Mouse (Mus musculus): ENCODE measurements around the gene Stard3nl. TPM values are rescaled to one million over a fixed set of nuclear protein-coding genes. Genes with fewer than 3 reads are reported as not detected.

Stard3nl gene
- total RNA-seq, 2 experiments from 2014 or later, result 62.0 to 64.7 TPM

Other genes with a start within 250 kb of the Stard3nl start
- gene Epdr1, start 224.1 kb upstream of the Stard3nl start, total RNA-seq (2021), result 10 to 100 TPM; 87.6 to 95.9 TPM
- 1 to 10 TPM; 1.4 to 1.7 TPM for gene Sfrp4, start 227.3 kb upstream of the Stard3nl start, total RNA-seq (2021)

All from layer of hippocampus, postnatal 25 days (tissue).